Mouse (Mus musculus) layer of hippocampus, adult 9-11 months (tissue): ENCODE data around the gene Mepce.
A peak's percentile ranks its signal among the peaks of the same experiment; 100 is the strongest.

Experiments used
- DNase-seq: peaks from one replicate; pipeline ENCODE4 v3.0.0; 2022

The Mepce gene

DNA sequence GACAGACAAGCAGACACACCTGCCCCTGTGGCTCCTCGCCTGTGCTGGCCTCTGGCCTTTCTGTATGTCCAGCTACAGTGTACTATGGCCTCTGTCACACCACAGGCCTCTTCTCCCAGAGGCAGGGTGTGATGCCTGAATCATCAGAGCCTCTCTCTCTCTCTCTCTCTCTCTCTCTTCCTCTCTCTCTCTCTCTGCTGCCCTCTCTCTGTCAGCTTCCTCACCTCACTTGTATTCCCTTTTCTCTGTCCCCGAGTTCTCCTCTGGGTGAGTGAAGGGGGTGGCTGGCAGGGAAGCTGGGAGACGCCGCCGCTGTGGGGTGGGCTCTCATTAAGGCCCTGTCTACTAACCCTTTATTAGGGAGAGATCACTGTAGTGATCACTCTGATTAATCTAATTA lies 48.9 kb downstream of the Mepce start:
- DNase-seq: no peak

- no peak for DNase-seq
Observed at GRCm38 (mm10) chr5:137737400-137737940, 50.0 kb downstream of the Mepce start.

- peak; percentile 97 for DNase-seq
Observed at GRCm38 (mm10) chr5:137734289-137735061, 53.0 kb downstream of the Mepce start.

GRCm38 (mm10) chr5:137733638-137734288 lies 53.7 kb downstream of the Mepce start:
- DNase-seq: peak; percentile 41
